Mouse (Mus musculus) midbrain, embryonic 13.5 days (tissue): ENCODE measurements at regions not wholly inside any gene's neighbourhood (a gene's known extent, or its start where the extent isn't known, plus 50 kb on each side); places are given as distances from the start of the nearest gene placed in this dataset.

Experiments used
- ATAC-seq: fragments of 200-750 bp; cut with Nextera tagmentation; 2 replicates; pipeline ENCODE4 v1.8.0; 2017; ENCODE audit warnings: mild to moderate bottlenecking, moderate TSS enrichment, moderate library complexity
- H3K27ac ChIP-seq: fragments of 300-500 bp; sonication (generic); 2 replicates; pipeline ENCODE4 v1.5.1; 2015; ENCODE audit warnings: inconsistent platforms, mild to moderate bottlenecking, moderate library complexity
- H3K27me3 ChIP-seq: fragments of 300-500 bp; sonication (generic); 2 replicates; pipeline ENCODE4 v1.6.1; 2015; ENCODE audit warnings: mild to moderate bottlenecking, inconsistent platforms
- H3K36me3 ChIP-seq: fragments of 300-500 bp; sonication (generic); 2 replicates; pipeline ENCODE4 v1.6.1; 2015; ENCODE audit warnings: mild to moderate bottlenecking, inconsistent platforms
- H3K4me1 ChIP-seq: fragments of 300-500 bp; sonication (generic); replicated peaks from 2 replicates; pipeline ENCODE4 v1.6.1; 2015; ENCODE audit warnings: inconsistent platforms
- H3K4me2 ChIP-seq: fragments of 300-500 bp; sonication (generic); replicated peaks from 2 replicates; pipeline ENCODE4 v1.6.1; 2015; ENCODE audit warnings: moderate library complexity, mild to moderate bottlenecking, inconsistent platforms
- H3K4me3 ChIP-seq: fragments of 300-500 bp; sonication (generic); replicated peaks from 2 replicates; pipeline ENCODE4 v1.5.1; 2015; ENCODE audit warnings: mild to moderate bottlenecking, inconsistent platforms
- H3K9ac ChIP-seq: fragments of 300-500 bp; sonication (generic); replicated peaks from 2 replicates; pipeline ENCODE4 v1.6.1; 2015; ENCODE audit warnings: mild to moderate bottlenecking, inconsistent platforms
- H3K9me3 ChIP-seq: fragments of 300-500 bp; sonication (generic); 2 replicates; pipeline ENCODE4 v1.6.1; 2016; ENCODE audit warnings: mild to moderate bottlenecking, inconsistent platforms
- WGBS: fragments of 180-500 bp; shearing (Covaris S2); methylation state at CpG from one replicate; pipeline ENCODE4 v1.1.7; 2015; 5-methylcytosine and 5-hydroxymethylcytosine counted together

DNA sequence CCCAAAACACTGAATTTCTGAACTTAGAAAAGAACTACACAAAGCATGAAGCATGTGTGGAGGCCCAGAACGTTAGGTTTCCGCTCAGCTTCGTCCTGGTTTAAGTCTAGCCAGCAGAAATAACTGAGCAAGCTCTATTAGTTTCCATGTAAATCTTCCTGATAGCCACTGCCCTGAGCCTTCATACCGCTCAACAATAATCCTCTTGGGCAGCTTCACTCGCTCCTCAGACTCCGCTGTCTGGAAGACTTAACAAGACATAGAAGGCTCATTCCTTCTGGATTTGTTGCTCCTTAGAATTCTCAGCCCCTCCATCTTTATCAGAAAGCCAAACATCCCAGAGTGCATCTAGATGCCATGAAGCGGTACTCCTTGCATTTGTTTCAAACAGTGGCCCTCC is 249.3 kb upstream of the Hnrnpa3 start:
- H3K27me3 ChIP-seq: no peaks in the 10 kb centered on the region
- no peak for ATAC-seq
- H3K4me2 ChIP-seq: no peak overlapping the region
- no peaks in the 10 kb centered on the region for H3K9me3 ChIP-seq
- no peak overlapping the region for H3K27ac ChIP-seq
- WGBS: 80% methylated on average over 7 of the region's 7 CpGs
- H3K9ac ChIP-seq: no peak overlapping the region
- no peaks in the 10 kb centered on the region for H3K36me3 ChIP-seq
- H3K4me3 ChIP-seq: no peak overlapping the region
- H3K4me1 ChIP-seq: peaks cover 21% of the 10 kb centered on the region

DNA sequence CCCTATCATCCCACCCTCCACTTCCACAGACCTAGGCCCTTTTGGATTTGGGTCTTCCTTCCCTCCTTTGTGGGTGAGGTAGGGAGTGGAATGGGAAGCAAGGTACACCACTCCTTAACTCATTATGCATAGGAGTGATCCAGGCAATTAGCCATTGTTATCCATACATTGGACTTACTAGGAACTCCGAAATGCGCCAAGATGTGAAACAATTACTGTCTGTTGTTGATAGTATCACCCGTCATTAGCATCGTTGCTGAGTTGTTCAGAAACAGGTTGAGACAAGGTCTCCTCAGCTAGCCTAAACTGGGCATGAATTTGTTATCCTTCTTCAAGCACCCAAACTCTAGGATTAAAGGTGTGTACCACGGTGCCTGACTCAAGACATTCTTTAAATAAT is 246.3 kb upstream of the Hnrnpa3 start:
- Histone ChIP-seq H3K9me3 (no peaks in the 10 kb centered on the region), H3K4me3 (no peak overlapping the region), H3K27me3 (no peaks in the 10 kb centered on the region), H3K36me3 (no peaks in the 10 kb centered on the region), H3K27ac (no peak overlapping the region), H3K4me2 (no peak overlapping the region), H3K9ac (no peak overlapping the region), H3K4me1 (no peaks in the 10 kb centered on the region)
- WGBS: 88% methylated on average over 5 of the region's 5 CpGs
- no peak for ATAC-seq

- ATAC-seq: no peak
- Histone ChIP-seq H3K9ac (no peak overlapping the region), H3K27me3 (no peaks in the 10 kb centered on the region), H3K4me3 (no peak overlapping the region), H3K4me1 (peaks cover 12% of the 10 kb centered on the region), H3K27ac (no peak overlapping the region), H3K9me3 (no peaks in the 10 kb centered on the region), H3K36me3 (no peaks in the 10 kb centered on the region), H3K4me2 (no peak overlapping the region)
- WGBS: 86% methylated on average over 2 of the region's 2 CpGs
These were observed 240.4 kb upstream of the Hnrnpa3 start for GRCm38 (mm10) chr2:75418689-75419088.

GRCm38 (mm10) chr2:75419142-75419541 is 239.9 kb upstream of the Hnrnpa3 start:
- Histone ChIP-seq H3K27me3 (no peaks in the 10 kb centered on the region), H3K9ac (no peak overlapping the region), H3K4me2 (no peak overlapping the region), H3K36me3 (no peaks in the 10 kb centered on the region), H3K4me1 (peaks cover 16% of the 10 kb centered on the region), H3K9me3 (no peaks in the 10 kb centered on the region), H3K4me3 (no peak overlapping the region), H3K27ac (no peak overlapping the region)
- WGBS: 98% methylated on average over 1 of the region's 1 CpGs
- no peak for ATAC-seq

DNA sequence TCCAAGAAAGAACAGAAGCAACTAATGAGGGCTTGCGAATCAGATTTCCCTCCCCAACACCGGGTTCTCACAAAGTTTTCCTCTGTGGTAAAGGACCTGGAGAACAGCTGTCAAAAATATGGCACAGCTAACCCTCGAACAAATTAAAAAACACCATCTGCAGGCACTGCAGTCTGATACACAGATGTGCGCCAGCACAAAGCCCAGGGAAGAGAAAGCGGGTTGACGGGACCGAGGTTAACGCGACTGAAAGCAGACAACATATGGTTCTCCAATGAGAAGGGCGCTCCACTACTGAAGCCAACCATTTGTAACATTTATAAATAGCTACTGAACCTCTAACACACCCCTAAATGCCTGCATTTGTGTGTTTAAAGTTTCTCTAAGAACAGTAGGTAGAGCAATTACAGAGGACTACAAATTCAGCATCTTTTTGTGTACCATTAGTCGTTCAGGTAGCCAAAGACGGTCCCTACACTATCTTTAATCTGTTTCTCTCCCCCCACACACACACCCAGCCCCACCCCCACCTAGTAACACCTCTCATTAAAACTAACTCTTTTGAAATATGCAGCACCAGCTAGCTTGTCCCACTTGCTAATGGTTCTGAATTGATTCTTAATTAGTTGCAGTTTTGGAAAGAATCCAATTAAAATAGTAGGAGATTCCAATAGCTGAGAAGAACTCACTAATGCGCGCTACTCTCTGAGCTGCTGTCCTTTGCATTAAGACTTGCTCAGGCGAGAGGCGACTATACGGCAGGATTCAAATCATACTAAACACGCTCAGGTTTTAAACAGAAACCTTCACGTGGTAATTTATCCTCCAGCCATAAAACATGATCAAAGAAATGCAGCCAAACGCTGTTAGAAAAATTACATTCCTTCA is 236.0 kb upstream of the Hnrnpa3 start:
- no peaks in the 10 kb centered on the region for H3K9me3 ChIP-seq
- H3K27me3 ChIP-seq: no peaks in the 10 kb centered on the region
- H3K4me2 ChIP-seq: 0 out of 2 replicates have a peak overlapping the region, but pooled peaks have one; percentile 5
- H3K36me3 ChIP-seq: no peaks in the 10 kb centered on the region
- peak overlapping the region; percentile 90 for H3K27ac ChIP-seq
- H3K4me3 ChIP-seq: no peak overlapping the region
- 0 out of 2 replicates have a peak, but pooled peaks have one; percentile 34 for ATAC-seq
- WGBS: 58% methylated on average over 20 of the region's 20 CpGs
- no peak overlapping the region for H3K9ac ChIP-seq
- peaks cover 32% of the 10 kb centered on the region for H3K4me1 ChIP-seq

GRCm38 (mm10) chr2:75423872-75424271 is 235.2 kb upstream of the Hnrnpa3 start:
- Histone ChIP-seq H3K27me3 (no peaks in the 10 kb centered on the region), H3K4me1 (peaks cover 32% of the 10 kb centered on the region), H3K9me3 (no peaks in the 10 kb centered on the region), H3K4me2 (peak overlapping the region; percentile 19), H3K4me3 (no peak overlapping the region), H3K27ac (peak overlapping the region; percentile 90), H3K36me3 (no peaks in the 10 kb centered on the region), H3K9ac (no peak overlapping the region)
- peak; percentile 86 for ATAC-seq
- WGBS: 21% methylated on average over 5 of the region's 5 CpGs

- ATAC-seq: no peak
- Histone ChIP-seq H3K4me2 (0 out of 2 replicates have a peak overlapping the region, but pooled peaks have one; percentile 19), H3K9ac (no peak overlapping the region), H3K4me3 (no peak overlapping the region), H3K9me3 (no peaks in the 10 kb centered on the region), H3K36me3 (no peaks in the 10 kb centered on the region), H3K27me3 (no peaks in the 10 kb centered on the region), H3K4me1 (peaks cover 32% of the 10 kb centered on the region), H3K27ac (peak overlapping the region; percentile 90)
- 16% methylated on average over 7 of the region's 7 CpGs for WGBS
These were observed 234.7 kb upstream of the Hnrnpa3 start for GRCm38 (mm10) chr2:75424363-75424762.

GRCm38 (mm10) chr2:75424911-75425310 is 234.2 kb upstream of the Hnrnpa3 start:
- H3K27ac ChIP-seq: peak overlapping the region; percentile 90
- H3K4me2 ChIP-seq: peak overlapping the region; percentile 19; the same call in 1 of the 2 replicates
- WGBS: 63% methylated on average over 14 of the region's 14 CpGs

GRCm38 (mm10) chr2:75425384-75425783 is 233.7 kb upstream of the Hnrnpa3 start:
- Histone ChIP-seq H3K4me3 (no peak overlapping the region), H3K36me3 (no peaks in the 10 kb centered on the region), H3K4me1 (peaks cover 32% of the 10 kb centered on the region), H3K27ac (peak overlapping the region; percentile 90), H3K4me2 (peak overlapping the region; percentile 16; the same call in 1 of the 2 replicates), H3K27me3 (no peaks in the 10 kb centered on the region), H3K9ac (no peak overlapping the region), H3K9me3 (no peaks in the 10 kb centered on the region)
- WGBS: 17% methylated on average over 7 of the region's 7 CpGs
- peak; percentile 66; the same call in 1 of the 2 replicates for ATAC-seq

More at GRCm38 (mm10) chr2:75424911-75425310, 234.2 kb upstream of the Hnrnpa3 start:
- no peaks in the 10 kb centered on the region for H3K36me3 ChIP-seq
- H3K4me1 ChIP-seq: peaks cover 32% of the 10 kb centered on the region
- H3K27me3 ChIP-seq: no peaks in the 10 kb centered on the region
- no peak overlapping the region for H3K4me3 ChIP-seq
- peak; percentile 35 for ATAC-seq
- H3K9me3 ChIP-seq: no peaks in the 10 kb centered on the region
- H3K9ac ChIP-seq: no peak overlapping the region

DNA sequence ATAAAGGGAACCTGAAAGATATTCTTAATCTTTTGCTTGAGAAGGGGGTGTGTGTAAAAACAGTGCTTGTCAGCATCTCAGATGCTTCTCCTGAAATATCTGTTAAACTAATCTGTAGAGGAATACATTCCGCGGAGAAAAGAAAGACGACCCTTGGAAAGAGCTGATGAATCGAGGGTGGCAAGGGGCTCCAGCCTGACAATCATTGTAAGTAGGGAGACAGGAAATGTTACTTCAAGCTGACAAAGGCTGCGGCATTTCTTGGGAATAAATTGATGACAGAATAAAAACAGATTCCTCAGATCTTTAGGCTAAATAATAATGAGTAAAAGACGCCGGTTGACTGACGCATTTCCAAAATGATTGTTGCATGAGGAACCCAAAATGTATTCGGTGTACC is 233.3 kb upstream of the Hnrnpa3 start:
- Histone ChIP-seq H3K4me1 (peaks cover 32% of the 10 kb centered on the region), H3K9me3 (no peaks in the 10 kb centered on the region), H3K27me3 (no peaks in the 10 kb centered on the region), H3K4me3 (no peak overlapping the region), H3K4me2 (peak overlapping the region; percentile 16; the same call in 1 of the 2 replicates), H3K36me3 (no peaks in the 10 kb centered on the region), H3K27ac (peak overlapping the region; percentile 90), H3K9ac (0 out of 2 replicates have a peak overlapping the region, but pooled peaks have one; percentile 19)
- ATAC-seq: no peak
- WGBS: 34% methylated on average over 9 of the region's 9 CpGs

- Histone ChIP-seq H3K4me2 (no peak overlapping the region), H3K36me3 (no peaks in the 10 kb centered on the region), H3K4me1 (peaks cover 27% of the 10 kb centered on the region), H3K4me3 (no peak overlapping the region), H3K9ac (no peak overlapping the region), H3K27ac (no peak overlapping the region), H3K9me3 (no peaks in the 10 kb centered on the region), H3K27me3 (no peaks in the 10 kb centered on the region)
- no peak for ATAC-seq
- 97% methylated on average over 4 of the region's 4 CpGs for WGBS
These were observed 231.1 kb upstream of the Hnrnpa3 start for GRCm38 (mm10) chr2:75427936-75428458.

- WGBS: 88% methylated on average over 4 of the region's 4 CpGs
- no peak overlapping the region for H3K9ac ChIP-seq
- H3K4me3 ChIP-seq: no peak overlapping the region
- ATAC-seq: no peak
- no peak overlapping the region for H3K4me2 ChIP-seq
- H3K9me3 ChIP-seq: no peaks in the 10 kb centered on the region
- H3K27me3 ChIP-seq: no peaks in the 10 kb centered on the region
- H3K27ac ChIP-seq: no peak overlapping the region
- H3K36me3 ChIP-seq: no peaks in the 10 kb centered on the region
- H3K4me1 ChIP-seq: peaks cover 8% of the 10 kb centered on the region
These were observed 228.7 kb upstream of the Hnrnpa3 start for GRCm38 (mm10) chr2:75430161-75430940.
